Mouse (Mus musculus): Measurements from ENCODE around the gene Slc22a15.

GRCm38 (mm10) chr3:101922366-101922765 lies 1.9 kb downstream of the Slc22a15 start:
- TF ChIP-seq CTCF (conservative IDR thresholded peaks at IDR 0.05; ENCODE audit: low read length) (no peak), POU5F1 (IDR thresholded peaks at IDR 0.05; ENCODE audit: borderline replicate concordance, low read length) (no peak)
